Mouse (Mus musculus): Measurements from ENCODE around the gene Vmn2r-ps159. TPM values are rescaled to one million over a fixed set of nuclear protein-coding genes. Genes with fewer than 3 reads are reported as not detected.

Vmn2r-ps159 gene
- polyA plus RNA-seq (2015; fragmentation: Nextera tagmentation; extraction: Ambion mirVana), result not detected in 2 replicates

DNA sequence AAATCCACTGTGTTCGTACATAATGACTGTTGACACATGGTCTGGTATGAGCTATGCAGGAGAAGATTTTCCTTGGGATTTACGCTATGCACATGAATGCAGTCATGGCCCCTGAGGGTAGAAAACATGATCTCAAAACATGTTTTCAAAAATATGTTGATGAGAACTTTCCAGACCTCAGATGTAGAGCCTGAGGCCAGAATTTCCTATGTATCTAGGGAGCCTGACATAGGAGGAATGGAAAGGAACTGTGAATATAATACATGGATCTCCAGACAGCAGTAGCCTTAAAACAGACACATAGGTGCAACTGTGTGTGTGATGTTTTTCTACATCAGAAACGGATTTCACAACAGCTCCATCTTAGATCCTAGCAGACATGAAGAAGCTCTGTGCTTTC is at the start of gene Vmn2r-ps159:
Gene Vmn2r-ps159 (plus strand): TSS at position 301 of the 400 bp plus-strand sequence.

Other genes with a start within 250 kb of the Vmn2r-ps159 start
- gene 9430015G10Rik, start 221.1 kb upstream of the Vmn2r-ps159 start, polyA plus RNA-seq (2015; fragmentation: Nextera tagmentation; extraction: Ambion mirVana), result 8.9 and 9.5 TPM in 2 replicates
- gene Rnf223, start 200.6 kb upstream of the Vmn2r-ps159 start, polyA plus RNA-seq (2015; fragmentation: Nextera tagmentation; extraction: Ambion mirVana), result 0.17 and 0.21 TPM in 2 replicates
- 16.2 and 22.4 TPM in 2 replicates for gene Agrn, start 133.6 kb upstream of the Vmn2r-ps159 start, polyA plus RNA-seq (2015; fragmentation: Nextera tagmentation; extraction: Ambion mirVana)
- 77.6 and 109 TPM in 2 replicates for gene Isg15, start 130.3 kb upstream of the Vmn2r-ps159 start, polyA plus RNA-seq (2015; fragmentation: Nextera tagmentation; extraction: Ambion mirVana)
- 3.3 TPM in 2 replicates for gene AW011738, start 127.8 kb upstream of the Vmn2r-ps159 start, polyA plus RNA-seq (2015; fragmentation: Nextera tagmentation; extraction: Ambion mirVana)
- gene Perm1, start 115.2 kb upstream of the Vmn2r-ps159 start, polyA plus RNA-seq (2015; fragmentation: Nextera tagmentation; extraction: Ambion mirVana), result 0.25 and 0.34 TPM in 2 replicates
- 5.6 and 7.4 TPM in 2 replicates for gene Plekhn1, start 96.2 kb upstream of the Vmn2r-ps159 start, polyA plus RNA-seq (2015; fragmentation: Nextera tagmentation; extraction: Ambion mirVana)
- 52.4 and 53.7 TPM in 2 replicates for gene Noc2l, start 95.1 kb upstream of the Vmn2r-ps159 start, polyA plus RNA-seq (2015; fragmentation: Nextera tagmentation; extraction: Ambion mirVana)
- gene Samd11, start 75.4 kb upstream of the Vmn2r-ps159 start, polyA plus RNA-seq (2015; fragmentation: Nextera tagmentation; extraction: Ambion mirVana), result 24.4 and 25.3 TPM in 2 replicates

Measured in spleen, postnatal 0 days (tissue).